19 mouse cellular contexts compared by ENCODE assay signal in genomic region chr19:16403101-16403500, GRCm38 (mm10). TPM values are rescaled to one million over a fixed set of nuclear protein-coding genes. Genes with fewer than 3 reads are reported as not detected.
DNase-seq lines count a peak whose midpoint lies in the region; ATAC-seq and TF ChIP-seq lines count a peak whose summit lies in the region.
"Had no signal": no experiment of that assay in that cellular context is flagged by ENCODE, and none has a peak within 500 bp of the region (broad histone marks: within the 10 kb centered on the region; RNA-seq: fewer than 3 reads in every experiment).

No protein-coding gene starts in this region.

- no peak for TF ChIP-seq CTCF in forebrain, postnatal 0 days (IDR thresholded peaks at IDR 0.05; ENCODE audit: low read depth)

- ATAC-seq in forebrain, embryonic 14.5 days = no peak
- ATAC-seq in forebrain, postnatal 0 days = no peak
- ATAC-seq: CD4-positive, CD25-positive, alpha-beta regulatory T cell, adult 4 months; hindbrain, embryonic 16.5 days had no signal

- H3K9me3 ChIP-seq in forebrain, embryonic 14.5 days (replicated peaks; ENCODE audit: control insufficient read depth, low read length) = no peaks in the 10 kb centered on the region
- no peaks in the 10 kb centered on the region for H3K9me3 ChIP-seq in forebrain, postnatal 0 days (ENCODE audit: low read length)
- H3K9me3 ChIP-seq: embryonic facial prominence, embryonic 15.5 days; forebrain, embryonic 10.5 days; G1E; liver, embryonic 13.5 days; neural tube, embryonic 13.5 days had no signal

- no peaks in the 10 kb centered on the region for H3K27me3 ChIP-seq in forebrain, embryonic 14.5 days (replicated peaks; ENCODE audit: control insufficient read depth, insufficient read depth, low read length)
- no peaks in the 10 kb centered on the region for H3K27me3 ChIP-seq in forebrain, postnatal 0 days (ENCODE audit: insufficient read depth, low read length)
- H3K27me3 ChIP-seq: embryonic facial prominence, embryonic 15.5 days; liver, embryonic 13.5 days; neural tube, embryonic 13.5 days had no signal

- no peak overlapping the region for H3K4me3 ChIP-seq in forebrain, embryonic 14.5 days (ENCODE audit: low read depth, low read length)
- no peak overlapping the region for H3K4me3 ChIP-seq in forebrain, postnatal 0 days (ENCODE audit: low read depth, low read length)
- H3K4me3 ChIP-seq: embryonic facial prominence, embryonic 15.5 days; forebrain, embryonic 10.5 days; layer of hippocampus, adult 2 months; liver, embryonic 13.5 days; neural tube, embryonic 13.5 days had no signal

- WGBS in forebrain, embryonic 14.5 days = 94% methylated on average over 6 of the region's 6 CpGs
- WGBS in forebrain, postnatal 0 days = 93% methylated on average over 6 of the region's 6 CpGs

- H3K27ac ChIP-seq in forebrain, embryonic 14.5 days (ENCODE audit: low read depth, low read length) = no peak overlapping the region
- no peak overlapping the region for H3K27ac ChIP-seq in forebrain, postnatal 0 days (ENCODE audit: low read depth, low read length)
- H3K27ac ChIP-seq: embryonic facial prominence, embryonic 15.5 days; forebrain, embryonic 10.5 days; layer of hippocampus, adult 2 months; liver, embryonic 13.5 days; neural tube, embryonic 13.5 days had no signal

- peak; percentile 68 for DNase-seq in kidney, postnatal 10 days
- no peak for DNase-seq in kidney, postnatal 25 days
- peak; percentile 46 for DNase-seq in embryo, embryonic 10 days (ENCODE audit: low spot score)
- DNase-seq in heart, adult 9 months (ENCODE audit: low spot score in 2 of 2) = peak; percentile 55 to 66
- peak; percentile 17 for DNase-seq in lung, postnatal 14 days
- no peak for DNase-seq in forebrain, embryonic 14.5 days (ENCODE audit: low spot score)
- DNase-seq in forebrain, postnatal 0 days = no peak
- DNase-seq: adrenal gland, postnatal 36 days; cerebellum, adult 2 months; gastrocnemius, postnatal 36 days; liver, embryonic 13.5 days had no signal

- no peak overlapping the region for H3K4me2 ChIP-seq in forebrain, embryonic 14.5 days (ENCODE audit: low read length)
- H3K4me2 ChIP-seq in forebrain, postnatal 0 days (ENCODE audit: low read depth) = no peak overlapping the region
- H3K4me2 ChIP-seq: embryonic facial prominence, embryonic 15.5 days; liver, embryonic 13.5 days; neural tube, embryonic 13.5 days had no signal

- no peak overlapping the region for H3K9ac ChIP-seq in forebrain, embryonic 14.5 days (ENCODE audit: low read length)
- no peak overlapping the region for H3K9ac ChIP-seq in forebrain, postnatal 0 days
- H3K9ac ChIP-seq: embryonic facial prominence, embryonic 15.5 days; liver, embryonic 13.5 days; neural tube, embryonic 13.5 days had no signal

- H3K36me3 ChIP-seq in forebrain, embryonic 14.5 days (ENCODE audit: control insufficient read depth, insufficient read depth, low read length) = no peaks in the 10 kb centered on the region
- no peaks in the 10 kb centered on the region for H3K36me3 ChIP-seq in forebrain, postnatal 0 days (ENCODE audit: insufficient read depth)
- H3K36me3 ChIP-seq: embryonic facial prominence, embryonic 15.5 days; forebrain, embryonic 10.5 days; G1E; liver, embryonic 13.5 days; neural tube, embryonic 13.5 days had no signal

- H3K4me1 ChIP-seq in forebrain, embryonic 14.5 days (ENCODE audit: control insufficient read depth, insufficient read depth, low read length) = no peaks in the 10 kb centered on the region
- H3K4me1 ChIP-seq in forebrain, postnatal 0 days (ENCODE audit: insufficient read depth) = no peaks in the 10 kb centered on the region
- H3K4me1 ChIP-seq: embryonic facial prominence, embryonic 15.5 days; forebrain, embryonic 10.5 days; liver, embryonic 13.5 days; neural tube, embryonic 13.5 days had no signal

RNA-seq across cellular contexts. Expression of gene Gna14, which starts 32.5 kb away (rescaled TPM):
- 1.5 and 1.8 TPM in 2 replicates for polyA plus RNA-seq in forebrain, embryonic 14.5 days (2014; fragmentation: Nextera tagmentation; extraction: Ambion mirVana)
- total RNA-seq in forebrain, postnatal 0 days (2014; rRNA removed) = 0.46 and 0.62 TPM in 2 replicates
- 0.42 and 0.56 TPM in 2 replicates for polyA plus RNA-seq in forebrain, postnatal 0 days (2015; fragmentation: Nextera tagmentation; extraction: Ambion mirVana)
- total RNA-seq: G1E; monocyte, adult 5-6 weeks had no signal
- polyA plus RNA-seq: G1E had no signal

Comparison
In these comparisons a context has a peak if more than half of its experiments do, and no peak if none do; other contexts are left out.
1. DNase-seq: peak in kidney, postnatal 10 days (single experiment), embryo, embryonic 10 days (single experiment), heart, adult 9 months (2 of 2) and lung, postnatal 14 days (single experiment); none in kidney, postnatal 25 days (0 of 2), forebrain, embryonic 14.5 days (single experiment) and forebrain, postnatal 0 days (single experiment).